Mouse (Mus musculus): ENCODE measurements around the gene Crebl2. TPM values are rescaled to one million over a fixed set of nuclear protein-coding genes. Genes with fewer than 3 reads are reported as not detected.

Crebl2 gene
- polyA plus RNA-seq (2012; rRNA removed): 10.7 and 13.3 TPM in 2 replicates

DNA sequence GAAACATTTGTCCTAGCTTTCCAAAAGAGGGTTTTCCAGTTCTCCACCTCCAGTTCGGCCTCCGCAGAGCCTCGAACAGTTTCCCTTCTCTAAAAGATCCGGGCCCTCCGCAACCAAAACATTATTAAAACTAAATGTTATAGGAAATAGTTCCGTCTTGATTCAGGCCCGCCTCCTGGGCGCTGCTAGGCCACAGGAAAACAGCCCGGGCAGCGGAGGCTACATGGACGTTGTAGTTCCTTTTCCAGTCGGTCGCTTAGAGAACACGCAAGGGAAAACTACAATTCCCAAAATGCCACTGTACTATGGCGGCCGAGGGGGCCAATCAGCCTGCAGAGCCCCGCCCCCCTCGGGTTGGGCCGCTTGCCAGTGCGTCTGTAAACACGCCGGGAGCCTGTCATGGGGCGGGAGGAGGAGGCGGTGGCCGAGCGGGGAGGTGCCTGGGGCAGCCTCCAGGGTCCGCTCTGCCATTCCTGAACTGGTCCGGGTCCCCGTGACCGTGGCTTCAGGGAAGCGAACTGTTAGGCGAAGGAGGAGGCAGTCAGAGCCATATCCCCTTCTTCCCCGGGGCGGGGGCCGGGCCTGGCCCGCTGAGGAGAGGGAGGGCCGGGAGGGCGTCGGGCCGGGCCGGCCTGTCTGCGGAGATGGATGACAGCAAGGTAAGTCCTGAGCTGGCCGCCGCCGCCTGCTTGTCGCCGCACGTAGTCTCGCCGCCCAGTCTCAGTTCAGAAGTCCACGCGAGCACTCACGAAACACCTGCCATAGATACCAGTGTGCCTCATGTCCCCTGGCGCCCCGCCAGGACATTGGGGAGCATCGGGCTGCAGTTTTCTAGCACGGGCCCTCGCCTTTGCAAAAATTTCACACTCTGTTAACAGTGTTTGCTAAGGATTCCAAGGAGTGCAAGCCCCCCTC, at the start of gene Crebl2:
Gene Crebl2 (plus strand): TSS at position 369 of the 915 bp plus-strand sequence.
- H3K27me3 ChIP-seq (ENCODE audit: control insufficient read depth, insufficient read depth, low read length): no peaks in the 10 kb centered on the region
- peak within 1 kb of the TSS; percentile 60; the same call in 1 of the 2 replicates for H3K27ac ChIP-seq (ENCODE audit: control insufficient read depth, insufficient read depth, low read length)
- peak; percentile 97 for DNase-seq
- H3K36me3 ChIP-seq (ENCODE audit: control insufficient read depth, insufficient read depth, low read length): no peaks in the 10 kb centered on the region
- H3K4me1 ChIP-seq (replicated peaks; ENCODE audit: control insufficient read depth, insufficient read depth, low read length): peaks cover 3% of the 10 kb centered on the region
- WGBS: 1% methylated on average over 57 of the region's 58 CpGs
- peak within 1 kb of the TSS; percentile 62 for H3K4me3 ChIP-seq (ENCODE audit: control insufficient read depth, insufficient read depth, low read length)
- TF ChIP-seq POLR2A (IDR thresholded peaks at IDR 0.05; ENCODE audit: control insufficient read depth, extremely low read depth, insufficient read depth, low read length, poor library complexity): peak; percentile 82; the same call in 1 of the 2 replicates
- 0 out of 2 replicates have a peak, but pooled peaks have one; percentile 23 for TF ChIP-seq CTCF (IDR thresholded peaks at IDR 0.05; ENCODE audit: borderline replicate concordance, control insufficient read depth, extremely low read depth, insufficient read depth, low read length, poor library complexity)

DNA sequence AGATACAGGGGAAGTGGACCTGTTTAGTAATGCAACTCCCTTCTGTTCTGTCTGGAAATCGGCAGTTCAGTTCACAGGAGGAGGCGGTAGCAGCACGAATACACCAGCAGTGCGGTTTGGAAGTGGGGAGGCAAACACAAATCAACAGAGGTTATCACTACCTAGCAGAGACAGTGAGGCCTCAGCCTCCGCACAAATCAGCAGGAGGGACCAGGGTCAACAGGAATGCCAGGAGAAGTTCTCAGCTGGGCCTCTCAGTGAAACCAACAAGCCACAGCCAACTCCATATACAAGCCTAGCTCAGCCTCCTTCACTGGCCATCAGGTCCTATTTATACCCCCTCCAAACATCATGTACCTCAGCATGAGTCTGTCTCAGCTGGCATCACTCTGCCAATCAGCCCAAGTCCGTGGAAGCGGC, 48.5 kb upstream of the Crebl2 start:
- Histone ChIP-seq H3K4me1 (replicated peaks; ENCODE audit: control insufficient read depth, insufficient read depth, low read length) (0 out of 2 replicates have a peak, but pooled peaks cover under 1% of the 10 kb centered on the region), H3K27ac (ENCODE audit: control insufficient read depth, insufficient read depth, low read length) (no peak overlapping the region), H3K4me3 (ENCODE audit: control insufficient read depth, insufficient read depth, low read length) (no peak overlapping the region), H3K27me3 (ENCODE audit: control insufficient read depth, insufficient read depth, low read length) (no peaks in the 10 kb centered on the region), H3K36me3 (ENCODE audit: control insufficient read depth, insufficient read depth, low read length) (no peaks in the 10 kb centered on the region)
- 97% methylated on average over 7 of the region's 7 CpGs for WGBS
- TF ChIP-seq POLR2A (IDR thresholded peaks at IDR 0.05; ENCODE audit: control insufficient read depth, extremely low read depth, insufficient read depth, low read length, poor library complexity): no peak
- no peak for TF ChIP-seq CTCF (IDR thresholded peaks at IDR 0.05; ENCODE audit: borderline replicate concordance, control insufficient read depth, extremely low read depth, insufficient read depth, low read length, poor library complexity)
- no peak for DNase-seq

DNA sequence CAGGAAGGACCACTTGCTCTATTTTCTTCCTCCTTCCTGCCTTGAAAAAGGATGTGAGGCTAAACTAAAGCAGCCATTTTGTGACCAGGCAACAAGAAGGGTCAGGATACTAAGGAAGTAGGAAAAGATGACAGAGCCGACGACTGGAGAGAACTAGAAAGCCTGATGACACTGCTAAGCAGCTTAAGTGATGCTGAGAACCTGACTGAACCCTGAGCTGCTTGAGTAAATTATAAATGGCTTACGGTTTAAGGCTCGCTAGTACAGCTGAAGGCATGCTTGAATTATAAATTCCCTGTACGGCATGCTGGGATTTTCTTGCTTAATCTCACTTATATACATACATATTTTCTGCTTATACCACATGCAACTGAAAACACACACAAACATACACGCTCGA, 47.1 kb upstream of the Crebl2 start:
- Histone ChIP-seq H3K4me1 (replicated peaks; ENCODE audit: control insufficient read depth, insufficient read depth, low read length) (0 out of 2 replicates have a peak, but pooled peaks cover 2% of the 10 kb centered on the region), H3K27ac (ENCODE audit: control insufficient read depth, insufficient read depth, low read length) (no peak overlapping the region), H3K4me3 (ENCODE audit: control insufficient read depth, insufficient read depth, low read length) (no peak overlapping the region), H3K27me3 (ENCODE audit: control insufficient read depth, insufficient read depth, low read length) (no peaks in the 10 kb centered on the region), H3K36me3 (ENCODE audit: control insufficient read depth, insufficient read depth, low read length) (no peaks in the 10 kb centered on the region)
- TF ChIP-seq CTCF (IDR thresholded peaks at IDR 0.05; ENCODE audit: borderline replicate concordance, control insufficient read depth, extremely low read depth, insufficient read depth, low read length, poor library complexity): no peak
- no peak for TF ChIP-seq POLR2A (IDR thresholded peaks at IDR 0.05; ENCODE audit: control insufficient read depth, extremely low read depth, insufficient read depth, low read length, poor library complexity)
- no peak for DNase-seq
- WGBS: 93% methylated on average over 7 of the region's 7 CpGs

DNA sequence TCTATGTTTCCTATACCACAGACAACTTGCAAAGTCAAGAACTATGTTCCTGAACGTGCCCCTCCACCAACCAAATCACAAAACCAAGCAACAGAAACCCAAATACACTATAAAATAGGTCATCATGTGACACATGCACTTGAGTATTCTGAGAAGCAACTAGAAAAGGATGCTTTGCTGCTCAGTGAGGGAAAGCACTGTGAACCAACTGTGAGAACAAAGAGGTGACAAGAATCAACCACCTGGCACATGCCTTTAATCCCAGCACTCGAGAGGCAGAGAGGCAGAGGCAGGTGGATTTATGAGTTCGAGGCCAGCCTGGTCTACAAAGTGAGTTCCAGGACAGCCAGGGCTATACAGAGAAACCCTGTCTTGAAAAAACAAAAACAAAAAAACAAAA, 43.5 kb upstream of the Crebl2 start:
- H3K4me1 ChIP-seq (replicated peaks; ENCODE audit: control insufficient read depth, insufficient read depth, low read length): 0 out of 2 replicates have a peak, but pooled peaks cover 2% of the 10 kb centered on the region
- H3K27ac ChIP-seq (ENCODE audit: control insufficient read depth, insufficient read depth, low read length): peak overlapping the region; percentile 55; the same call in 1 of the 2 replicates
- DNase-seq: peak; percentile 39
- TF ChIP-seq CTCF (IDR thresholded peaks at IDR 0.05; ENCODE audit: borderline replicate concordance, control insufficient read depth, extremely low read depth, insufficient read depth, low read length, poor library complexity): no peak
- TF ChIP-seq POLR2A (IDR thresholded peaks at IDR 0.05; ENCODE audit: control insufficient read depth, extremely low read depth, insufficient read depth, low read length, poor library complexity): no peak
- H3K4me3 ChIP-seq (ENCODE audit: control insufficient read depth, insufficient read depth, low read length): no peak overlapping the region
- H3K27me3 ChIP-seq (ENCODE audit: control insufficient read depth, insufficient read depth, low read length): no peaks in the 10 kb centered on the region
- WGBS: 10% methylated on average over 3 of the region's 3 CpGs
- no peaks in the 10 kb centered on the region for H3K36me3 ChIP-seq (ENCODE audit: control insufficient read depth, insufficient read depth, low read length)

DNA sequence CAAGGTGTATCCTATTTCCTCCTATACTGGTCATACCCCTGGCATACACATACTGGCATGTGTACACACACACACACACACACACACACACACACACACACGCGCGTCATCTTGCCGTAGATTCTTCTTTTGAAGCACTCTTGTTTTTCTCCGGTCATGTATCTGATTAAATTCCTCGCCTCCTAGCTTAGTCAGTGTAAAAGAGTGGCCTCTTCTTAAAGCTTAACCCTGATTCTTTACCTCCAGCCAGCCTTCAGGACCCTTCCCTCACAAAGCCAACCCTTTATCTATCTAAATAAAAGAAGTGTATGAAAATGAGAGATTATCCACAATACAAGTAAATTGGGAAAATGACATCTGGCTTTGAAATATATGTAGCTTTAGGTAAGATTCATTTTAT, 40.9 kb upstream of the Crebl2 start:
- H3K27me3 ChIP-seq (ENCODE audit: control insufficient read depth, insufficient read depth, low read length): no peaks in the 10 kb centered on the region
- 94% methylated on average over 6 of the region's 6 CpGs for WGBS
- H3K4me1 ChIP-seq (replicated peaks; ENCODE audit: control insufficient read depth, insufficient read depth, low read length): peaks cover 11% of the 10 kb centered on the region
- H3K4me3 ChIP-seq (ENCODE audit: control insufficient read depth, insufficient read depth, low read length): no peak overlapping the region
- no peak overlapping the region for H3K27ac ChIP-seq (ENCODE audit: control insufficient read depth, insufficient read depth, low read length)
- DNase-seq: no peak
- H3K36me3 ChIP-seq (ENCODE audit: control insufficient read depth, insufficient read depth, low read length): no peaks in the 10 kb centered on the region
- TF ChIP-seq CTCF (IDR thresholded peaks at IDR 0.05; ENCODE audit: borderline replicate concordance, control insufficient read depth, extremely low read depth, insufficient read depth, low read length, poor library complexity): no peak
- no peak for TF ChIP-seq POLR2A (IDR thresholded peaks at IDR 0.05; ENCODE audit: control insufficient read depth, extremely low read depth, insufficient read depth, low read length, poor library complexity)

DNA sequence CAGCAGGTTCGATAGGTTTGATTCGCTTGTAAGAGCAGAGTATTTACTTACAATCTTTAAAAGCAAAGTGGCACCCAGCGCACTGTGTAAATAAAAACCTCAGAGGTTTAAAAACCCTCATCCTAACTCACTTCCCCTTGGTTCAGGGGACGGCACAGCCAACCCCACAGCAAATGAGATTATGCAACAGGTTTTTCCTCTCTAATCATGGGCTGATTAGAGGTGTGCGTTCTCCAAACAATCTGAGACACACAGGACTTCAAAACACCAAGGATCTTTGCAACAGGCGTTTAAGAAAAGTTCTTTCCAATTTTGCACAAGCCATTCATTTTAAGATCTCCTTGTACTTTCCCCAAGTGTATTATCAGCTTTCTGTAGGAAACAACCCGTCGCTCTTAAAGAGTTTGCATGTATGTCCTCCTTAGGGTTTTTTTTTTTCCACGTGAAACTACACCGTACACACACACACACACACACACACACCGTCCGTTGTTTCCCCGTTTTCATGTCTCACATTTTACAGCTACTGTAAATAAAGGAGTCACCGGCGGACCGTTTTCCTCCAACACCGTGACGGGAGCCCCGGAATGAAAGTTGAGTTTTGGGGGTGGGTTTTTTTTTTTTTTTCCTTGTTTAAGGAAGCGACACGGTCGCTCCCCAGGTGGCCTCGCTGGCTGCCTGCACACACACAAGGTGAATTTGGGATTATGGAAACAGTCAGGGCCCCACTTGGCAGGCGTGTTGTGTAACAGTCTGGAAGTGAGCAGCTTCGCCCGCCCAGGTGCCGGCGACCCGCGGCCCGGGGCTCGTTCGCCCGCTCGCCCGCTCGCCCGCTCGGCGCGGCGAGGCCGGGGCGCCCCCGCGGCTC, 38.5 kb upstream of the Crebl2 start:
- Histone ChIP-seq H3K36me3 (ENCODE audit: control insufficient read depth, insufficient read depth, low read length) (no peaks in the 10 kb centered on the region), H3K4me3 (ENCODE audit: control insufficient read depth, insufficient read depth, low read length) (peak overlapping the region; percentile 57), H3K27me3 (ENCODE audit: control insufficient read depth, insufficient read depth, low read length) (no peaks in the 10 kb centered on the region), H3K27ac (ENCODE audit: control insufficient read depth, insufficient read depth, low read length) (peak overlapping the region; percentile 3; the same call in 1 of the 2 replicates), H3K4me1 (replicated peaks; ENCODE audit: control insufficient read depth, insufficient read depth, low read length) (peaks cover 11% of the 10 kb centered on the region)
- TF ChIP-seq CTCF (IDR thresholded peaks at IDR 0.05; ENCODE audit: borderline replicate concordance, control insufficient read depth, extremely low read depth, insufficient read depth, low read length, poor library complexity) (no peak), POLR2A (IDR thresholded peaks at IDR 0.05; ENCODE audit: control insufficient read depth, extremely low read depth, insufficient read depth, low read length, poor library complexity) (no peak)
- WGBS: under 1% methylated on average over 46 of the region's 46 CpGs
- DNase-seq: peak; percentile 29
